Mouse (Mus musculus): Measurements from ENCODE around the gene Galm. TPM values are rescaled to one million over a fixed set of nuclear protein-coding genes. Genes with fewer than 3 reads are reported as not detected.

The Galm gene
- 2.8 and 3.7 TPM in 2 replicates for polyA plus RNA-seq (2015; fragmentation: Nextera tagmentation; extraction: Ambion mirVana)

DNA sequence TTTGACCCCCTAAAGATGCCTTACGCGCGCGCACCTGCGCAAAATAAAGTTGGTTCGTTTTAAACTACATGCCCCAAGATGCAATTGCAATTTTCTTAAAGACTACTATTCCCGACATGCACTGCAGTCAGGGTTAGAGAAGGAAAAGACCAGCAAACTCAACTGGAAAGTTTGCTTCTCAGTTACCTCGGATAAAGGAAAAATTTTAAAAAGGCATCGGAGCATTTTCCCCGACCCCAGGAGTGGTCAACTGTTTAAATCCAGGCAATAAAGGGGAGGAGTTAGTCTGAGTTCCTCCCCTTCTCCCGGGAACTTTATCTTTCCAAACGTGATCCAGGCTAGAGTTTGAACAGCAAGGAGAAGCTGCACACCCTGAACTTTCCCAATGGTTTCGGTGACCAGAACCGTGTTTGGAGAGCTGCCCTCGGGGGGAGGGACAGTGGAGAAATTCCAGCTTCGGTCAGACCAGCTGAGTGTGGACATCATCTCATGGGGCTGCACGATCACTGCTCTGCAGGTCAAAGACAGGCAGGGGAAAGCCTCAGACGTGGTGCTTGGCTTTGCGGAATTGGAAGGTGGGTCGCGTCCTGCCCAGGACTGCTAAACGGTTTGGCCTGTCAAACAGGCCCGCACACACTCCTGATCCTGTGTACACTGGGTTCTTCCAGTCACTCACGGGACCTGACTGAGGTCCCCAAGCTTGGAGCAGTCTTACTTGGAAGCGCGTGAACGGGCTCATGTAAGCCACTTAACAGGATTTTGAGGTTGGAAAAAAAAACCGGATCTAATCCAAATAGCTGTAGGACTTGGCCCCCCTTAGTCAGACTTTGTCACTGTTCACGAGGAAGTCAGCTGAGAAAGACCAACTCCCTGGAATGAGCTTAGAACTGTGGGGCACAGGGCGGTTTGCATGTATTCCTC lies at the start of gene Galm:
Galm (plus strand) TSS at position 141 of the 921 bp plus-strand sequence.
- H3K9me3 ChIP-seq (ENCODE audit: control insufficient read depth, low read length) = no peaks in the 10 kb centered on the region
- no peak within 1 kb of the TSS for H3K27ac ChIP-seq (ENCODE audit: low read depth, low read length)
- peak; percentile 83 for ATAC-seq
- H3K4me2 ChIP-seq (ENCODE audit: low read length) = peak within 1 kb of the TSS; percentile 62
- WGBS = 7% methylated on average over 30 of the region's 30 CpGs
- H3K4me3 ChIP-seq (ENCODE audit: low read length) = peak within 1 kb of the TSS; percentile 52
- peaks cover 4% of the 10 kb centered on the region for H3K4me1 ChIP-seq (ENCODE audit: control insufficient read depth, insufficient read depth, low read depth, low read length)
- H3K36me3 ChIP-seq (ENCODE audit: control insufficient read depth, insufficient read depth, low read length) = no peaks in the 10 kb centered on the region
- no peaks in the 10 kb centered on the region for H3K27me3 ChIP-seq (replicated peaks; ENCODE audit: control insufficient read depth, insufficient read depth, low read length)
- H3K9ac ChIP-seq (ENCODE audit: low read depth, low read length) = peak within 1 kb of the TSS; percentile 53

DNA sequence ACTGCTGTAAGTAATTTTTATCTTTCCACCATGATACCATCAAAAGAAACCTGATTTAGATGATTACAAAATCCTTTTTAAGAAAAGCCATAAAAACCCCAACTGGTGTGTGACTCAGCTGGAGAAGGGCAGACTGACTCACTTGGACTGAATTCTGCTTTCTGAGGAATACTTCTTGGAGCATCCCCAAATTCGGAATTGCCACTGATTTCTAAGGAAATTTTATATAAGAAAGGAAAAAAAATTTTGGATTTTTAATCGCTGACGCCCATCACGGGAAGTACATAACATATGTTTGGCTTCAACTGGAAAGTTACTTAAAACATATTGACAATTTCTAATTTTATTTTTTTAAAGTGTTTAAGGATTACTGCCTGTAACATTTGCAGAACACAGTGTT lies 48.5 kb upstream of the Galm start:
- H3K27me3 ChIP-seq (replicated peaks; ENCODE audit: control insufficient read depth, insufficient read depth, low read length) = no peaks in the 10 kb centered on the region
- H3K4me2 ChIP-seq (ENCODE audit: low read length) = no peak overlapping the region
- ATAC-seq = no peak
- H3K4me1 ChIP-seq (ENCODE audit: control insufficient read depth, insufficient read depth, low read depth, low read length) = no peaks in the 10 kb centered on the region
- H3K9ac ChIP-seq (ENCODE audit: low read depth, low read length) = no peak overlapping the region
- 94% methylated on average over 4 of the region's 4 CpGs for WGBS
- no peaks in the 10 kb centered on the region for H3K9me3 ChIP-seq (ENCODE audit: control insufficient read depth, low read length)
- H3K27ac ChIP-seq (ENCODE audit: low read depth, low read length) = no peak overlapping the region
- H3K4me3 ChIP-seq (ENCODE audit: low read length) = no peak overlapping the region
- H3K36me3 ChIP-seq (ENCODE audit: control insufficient read depth, insufficient read depth, low read length) = no peaks in the 10 kb centered on the region

DNA sequence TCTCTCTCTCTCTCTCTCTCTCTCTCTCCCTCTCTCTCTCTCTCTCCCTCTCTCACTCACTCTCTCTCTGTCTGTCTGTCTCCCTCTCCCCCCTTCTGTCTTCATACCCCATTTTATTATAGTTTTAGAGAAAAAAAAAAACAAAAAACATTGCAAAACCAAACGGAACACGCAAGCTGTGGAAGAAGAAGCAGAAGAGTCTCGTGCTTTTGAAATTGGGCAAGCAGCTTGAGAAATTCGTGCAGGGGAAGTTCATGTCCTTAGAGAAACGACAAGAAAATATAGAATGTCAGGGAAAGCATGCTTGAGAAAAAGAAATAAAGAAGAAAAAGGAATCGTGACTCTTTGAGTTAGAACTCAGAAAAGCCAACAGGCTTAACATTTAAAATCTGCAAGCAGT lies 44.0 kb upstream of the Galm start:
- no peak for ATAC-seq
- WGBS = 79% methylated on average over 6 of the region's 6 CpGs
- no peak overlapping the region for H3K4me3 ChIP-seq (ENCODE audit: low read length)
- no peaks in the 10 kb centered on the region for H3K9me3 ChIP-seq (ENCODE audit: control insufficient read depth, low read length)
- no peak overlapping the region for H3K9ac ChIP-seq (ENCODE audit: low read depth, low read length)
- H3K4me2 ChIP-seq (ENCODE audit: low read length) = no peak overlapping the region
- no peaks in the 10 kb centered on the region for H3K4me1 ChIP-seq (ENCODE audit: control insufficient read depth, insufficient read depth, low read depth, low read length)
- no peaks in the 10 kb centered on the region for H3K36me3 ChIP-seq (ENCODE audit: control insufficient read depth, insufficient read depth, low read length)
- no peaks in the 10 kb centered on the region for H3K27me3 ChIP-seq (replicated peaks; ENCODE audit: control insufficient read depth, insufficient read depth, low read length)
- H3K27ac ChIP-seq (ENCODE audit: low read depth, low read length) = no peak overlapping the region

DNA sequence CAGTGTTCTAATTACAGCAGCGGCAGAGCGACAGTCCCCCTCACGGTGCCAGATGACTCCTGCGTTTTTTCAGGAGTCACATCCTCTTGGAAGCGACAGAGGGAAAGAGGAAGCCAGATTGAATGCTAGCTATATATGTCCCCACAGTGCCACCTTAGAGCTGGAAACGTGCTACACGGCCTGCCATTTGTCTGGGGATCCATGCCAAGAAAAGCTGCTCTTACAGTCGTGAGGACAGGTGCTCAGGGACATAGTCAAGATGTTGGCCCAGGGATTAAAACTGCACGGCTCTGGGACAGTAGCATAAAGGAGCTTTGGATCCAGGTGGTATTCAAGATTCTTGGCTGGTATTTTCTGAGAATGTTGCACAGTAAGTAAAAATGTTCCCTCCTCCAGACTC lies 42.8 kb upstream of the Galm start:
- no peak overlapping the region for H3K4me3 ChIP-seq (ENCODE audit: low read length)
- WGBS = 76% methylated on average over 9 of the region's 9 CpGs

DNA sequence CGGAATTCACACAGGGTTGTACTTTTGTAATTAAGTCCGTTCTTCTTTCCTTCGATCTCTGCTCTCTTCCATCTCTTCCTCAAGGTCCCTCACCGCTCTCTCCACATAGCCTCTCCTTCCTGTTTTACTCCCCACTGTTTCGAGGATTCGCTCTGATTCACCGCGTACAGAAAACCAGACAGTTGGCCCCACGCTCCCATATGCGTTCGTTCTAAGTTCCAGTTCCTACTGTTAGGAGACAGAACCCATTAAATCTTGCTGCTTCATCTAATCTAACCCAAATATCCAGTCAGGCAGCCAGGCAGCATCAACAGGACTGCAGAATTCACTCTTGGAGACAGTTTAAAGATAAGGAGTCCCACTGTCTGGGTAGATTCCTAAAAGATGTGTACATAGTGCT lies 40.7 kb upstream of the Galm start:
- ATAC-seq = no peak
- H3K9ac ChIP-seq (ENCODE audit: low read depth, low read length) = no peak overlapping the region
- H3K4me3 ChIP-seq (ENCODE audit: low read length) = no peak overlapping the region
- H3K9me3 ChIP-seq (ENCODE audit: control insufficient read depth, low read length) = no peaks in the 10 kb centered on the region
- H3K4me1 ChIP-seq (ENCODE audit: control insufficient read depth, insufficient read depth, low read depth, low read length) = no peaks in the 10 kb centered on the region
- H3K27ac ChIP-seq (ENCODE audit: low read depth, low read length) = no peak overlapping the region
- H3K36me3 ChIP-seq (ENCODE audit: control insufficient read depth, insufficient read depth, low read length) = no peaks in the 10 kb centered on the region
- no peaks in the 10 kb centered on the region for H3K27me3 ChIP-seq (replicated peaks; ENCODE audit: control insufficient read depth, insufficient read depth, low read length)
- no peak overlapping the region for H3K4me2 ChIP-seq (ENCODE audit: low read length)
- WGBS = 85% methylated on average over 11 of the region's 11 CpGs

More for the DNA sequence above, 42.8 kb upstream of the Galm start:
- Histone ChIP-seq H3K9me3 (ENCODE audit: control insufficient read depth, low read length) (no peaks in the 10 kb centered on the region), H3K4me2 (ENCODE audit: low read length) (no peak overlapping the region), H3K27me3 (replicated peaks; ENCODE audit: control insufficient read depth, insufficient read depth, low read length) (no peaks in the 10 kb centered on the region), H3K9ac (ENCODE audit: low read depth, low read length) (no peak overlapping the region), H3K36me3 (ENCODE audit: control insufficient read depth, insufficient read depth, low read length) (no peaks in the 10 kb centered on the region), H3K4me1 (ENCODE audit: control insufficient read depth, insufficient read depth, low read depth, low read length) (no peaks in the 10 kb centered on the region), H3K27ac (ENCODE audit: low read depth, low read length) (no peak overlapping the region)
- ATAC-seq = no peak

DNA sequence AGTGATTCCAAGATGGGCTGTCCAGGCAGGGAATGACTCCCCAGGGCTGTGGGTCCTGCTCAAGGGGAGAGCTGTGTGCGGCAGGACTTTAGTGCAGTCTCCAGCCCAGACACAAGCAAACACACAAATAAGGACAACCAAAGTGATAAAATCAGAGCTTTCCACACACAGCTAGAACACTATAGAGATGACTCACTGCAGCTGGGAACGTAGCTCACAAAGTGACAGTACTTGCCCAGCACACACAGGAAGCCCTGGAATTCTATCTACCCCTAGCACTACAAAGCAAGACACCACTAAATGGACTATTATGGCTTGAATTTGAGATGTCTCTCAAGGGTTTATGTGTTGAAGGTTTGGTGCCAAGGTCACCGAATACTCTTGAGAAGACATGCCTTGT lies 39.1 kb upstream of the Galm start:
- Histone ChIP-seq H3K27me3 (replicated peaks; ENCODE audit: control insufficient read depth, insufficient read depth, low read length) (no peaks in the 10 kb centered on the region), H3K4me1 (ENCODE audit: control insufficient read depth, insufficient read depth, low read depth, low read length) (no peaks in the 10 kb centered on the region), H3K9me3 (ENCODE audit: control insufficient read depth, low read length) (no peaks in the 10 kb centered on the region), H3K36me3 (ENCODE audit: control insufficient read depth, insufficient read depth, low read length) (no peaks in the 10 kb centered on the region), H3K27ac (ENCODE audit: low read depth, low read length) (no peak overlapping the region), H3K4me2 (ENCODE audit: low read length) (no peak overlapping the region), H3K4me3 (ENCODE audit: low read length) (no peak overlapping the region), H3K9ac (ENCODE audit: low read depth, low read length) (no peak overlapping the region)
- 91% methylated on average over 3 of the region's 3 CpGs for WGBS
- ATAC-seq = no peak

DNA sequence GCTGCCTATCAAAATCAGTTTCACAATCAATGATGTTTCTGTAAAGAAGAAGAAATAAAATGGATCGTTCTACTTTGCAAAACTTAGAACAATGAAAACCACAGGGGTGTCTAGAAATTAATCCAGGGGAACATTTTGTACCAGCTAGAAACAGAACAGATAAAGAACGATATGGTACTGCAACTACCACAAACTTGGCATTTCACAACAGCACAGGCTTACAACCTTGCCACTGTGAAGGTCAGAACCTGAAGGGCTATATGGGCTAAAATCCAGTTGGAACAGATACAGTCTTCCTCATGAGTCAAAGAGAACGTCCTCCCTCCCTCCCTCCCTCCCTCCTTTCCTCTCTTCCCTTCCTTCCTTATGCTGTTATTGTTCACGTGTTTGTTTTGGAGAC lies 36.7 kb upstream of the Galm start:
- Histone ChIP-seq H3K4me1 (ENCODE audit: control insufficient read depth, insufficient read depth, low read depth, low read length) (peaks cover 2% of the 10 kb centered on the region), H3K9me3 (ENCODE audit: control insufficient read depth, low read length) (no peaks in the 10 kb centered on the region), H3K36me3 (ENCODE audit: control insufficient read depth, insufficient read depth, low read length) (no peaks in the 10 kb centered on the region), H3K4me2 (ENCODE audit: low read length) (no peak overlapping the region), H3K27ac (ENCODE audit: low read depth, low read length) (no peak overlapping the region), H3K27me3 (replicated peaks; ENCODE audit: control insufficient read depth, insufficient read depth, low read length) (no peaks in the 10 kb centered on the region), H3K9ac (ENCODE audit: low read depth, low read length) (no peak overlapping the region), H3K4me3 (ENCODE audit: low read length) (no peak overlapping the region)
- WGBS = 71% methylated on average over 4 of the region's 4 CpGs
- ATAC-seq = no peak

DNA sequence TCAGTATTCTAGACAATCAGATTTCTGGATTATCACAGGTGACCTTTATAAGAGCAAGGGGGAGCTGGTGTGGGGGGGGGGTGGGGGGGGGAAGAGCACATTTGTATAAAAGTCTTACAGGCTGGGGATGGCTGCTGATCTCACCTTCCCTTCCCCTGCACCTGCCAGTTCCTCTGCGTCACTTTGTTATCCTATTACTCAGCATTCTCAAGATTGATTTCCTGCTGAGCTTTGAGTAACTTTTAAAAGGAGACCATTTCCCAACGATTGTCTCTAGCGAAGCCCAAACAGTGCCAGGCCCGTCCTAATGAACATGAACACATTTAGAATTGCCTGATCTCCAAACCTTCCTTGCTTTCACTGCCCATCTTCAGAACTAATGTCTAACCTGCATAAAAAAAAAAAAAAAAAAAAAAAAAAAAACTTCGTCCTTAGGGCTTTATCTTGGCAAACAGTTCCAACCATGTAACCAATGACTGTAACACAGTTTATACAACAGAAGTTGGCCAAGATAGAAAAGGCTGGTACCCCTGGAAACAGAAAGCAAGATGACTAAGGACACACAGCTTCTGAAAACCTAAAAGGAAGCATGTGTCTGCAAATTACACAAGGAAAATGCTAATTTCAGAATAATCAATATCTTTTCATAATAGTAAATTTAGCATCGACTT lies 35.3 kb upstream of the Galm start:
- Histone ChIP-seq H3K27ac (ENCODE audit: low read depth, low read length) (no peak overlapping the region), H3K36me3 (ENCODE audit: control insufficient read depth, insufficient read depth, low read length) (no peaks in the 10 kb centered on the region), H3K4me3 (ENCODE audit: low read length) (no peak overlapping the region), H3K9ac (ENCODE audit: low read depth, low read length) (no peak overlapping the region), H3K4me1 (ENCODE audit: control insufficient read depth, insufficient read depth, low read depth, low read length) (peaks cover 9% of the 10 kb centered on the region), H3K27me3 (replicated peaks; ENCODE audit: control insufficient read depth, insufficient read depth, low read length) (no peaks in the 10 kb centered on the region), H3K4me2 (ENCODE audit: low read length) (no peak overlapping the region), H3K9me3 (ENCODE audit: control insufficient read depth, low read length) (no peaks in the 10 kb centered on the region)
- ATAC-seq = no peak
- WGBS = 47% methylated on average over 6 of the region's 6 CpGs

DNA sequence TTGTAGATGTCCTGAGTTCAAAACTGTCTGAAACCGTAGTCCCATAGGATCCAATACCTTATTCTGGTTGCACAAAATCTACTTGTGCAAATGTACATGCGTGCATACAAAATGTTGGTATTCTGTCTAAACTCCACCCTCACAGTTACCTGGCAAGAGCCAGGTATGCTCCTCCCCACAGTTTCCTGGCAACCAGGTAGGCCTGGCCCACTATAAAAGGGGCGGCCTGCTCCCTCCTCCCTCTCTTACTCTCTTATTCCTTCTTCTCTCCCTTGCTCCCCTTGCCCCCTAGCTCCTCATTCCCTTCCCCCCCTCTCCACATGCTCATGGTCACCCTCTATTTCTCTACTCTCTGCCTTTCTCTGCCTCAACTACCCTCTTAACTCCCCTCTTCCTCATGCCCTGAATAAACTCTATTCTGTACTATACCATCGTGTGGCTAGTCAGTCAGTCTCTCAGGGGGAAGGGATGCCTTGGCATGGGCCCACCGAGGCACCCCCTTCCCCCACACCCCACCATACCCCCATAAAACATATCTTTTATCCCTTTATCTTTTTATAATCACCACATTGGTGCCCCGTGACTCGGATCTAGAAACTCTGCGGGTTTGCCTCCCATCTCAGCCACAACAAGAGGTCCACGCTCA lies 31.9 kb upstream of the Galm start:
- H3K9ac ChIP-seq (ENCODE audit: low read depth, low read length) = peak overlapping the region; percentile 2; the same call in 1 of the 2 replicates
- peak overlapping the region; percentile 51 for H3K4me2 ChIP-seq (ENCODE audit: low read length)
- no peaks in the 10 kb centered on the region for H3K9me3 ChIP-seq (ENCODE audit: control insufficient read depth, low read length)
- 80% methylated on average over 9 of the region's 9 CpGs for WGBS
- no peak overlapping the region for H3K4me3 ChIP-seq (ENCODE audit: low read length)
- H3K27me3 ChIP-seq (replicated peaks; ENCODE audit: control insufficient read depth, insufficient read depth, low read length) = no peaks in the 10 kb centered on the region
- no peak for ATAC-seq
- H3K27ac ChIP-seq (ENCODE audit: low read depth, low read length) = no peak overlapping the region
- peaks cover 9% of the 10 kb centered on the region for H3K4me1 ChIP-seq (ENCODE audit: control insufficient read depth, insufficient read depth, low read depth, low read length)
- H3K36me3 ChIP-seq (ENCODE audit: control insufficient read depth, insufficient read depth, low read length) = no peaks in the 10 kb centered on the region

All from hindbrain, embryonic 16.5 days (tissue).